Mouse (Mus musculus): ENCODE results near the gene Ifnb1. TPM values are rescaled to one million over a fixed set of nuclear protein-coding genes. Genes with fewer than 3 reads are reported as not detected.

The Ifnb1 gene
- polyA plus RNA-seq, 1 experiment from 2014 or later: not detected

DNA sequence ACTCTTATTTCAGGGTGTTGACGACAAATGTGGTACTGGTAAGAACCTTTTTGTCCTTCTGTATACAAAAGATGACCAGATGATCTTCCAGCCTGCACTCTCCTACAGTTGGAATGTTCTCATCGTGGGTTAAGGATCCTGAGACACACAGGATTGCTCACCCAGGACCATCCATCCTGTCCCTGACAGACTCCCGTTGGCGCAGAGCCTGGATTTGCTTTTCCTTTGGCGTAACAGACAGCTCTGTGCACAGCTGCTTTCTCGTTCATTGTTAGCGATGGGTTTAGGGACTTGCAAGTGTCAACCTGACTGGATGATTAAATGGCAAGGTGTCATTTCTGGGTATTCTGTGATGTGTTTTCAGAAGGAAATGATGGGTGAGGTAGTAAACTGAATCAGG lies 14.1 kb upstream of the Ifnb1 start:
- Histone ChIP-seq H3K4me3 (ENCODE audit: low read depth, low read length) (no peak overlapping the region), H3K27me3 (ENCODE audit: control insufficient read depth, insufficient read depth, low read length) (no peaks in the 10 kb centered on the region), H3K9me3 (ENCODE audit: control insufficient read depth, low read depth, low read length) (no peaks in the 10 kb centered on the region), H3K4me1 (ENCODE audit: control insufficient read depth, insufficient read depth, low read length) (0 out of 2 replicates have a peak, but pooled peaks cover 2% of the 10 kb centered on the region), H3K27ac (ENCODE audit: low read length) (no peak overlapping the region), H3K4me2 (replicated peaks; ENCODE audit: low read depth, low read length) (no peak overlapping the region), H3K36me3 (ENCODE audit: control insufficient read depth, insufficient read depth, low read length) (no peaks in the 10 kb centered on the region), H3K9ac (replicated peaks; ENCODE audit: low read depth, low read length) (no peak overlapping the region)
- no peak for ATAC-seq (ENCODE audit: insufficient number of reproducible peaks, insufficient read depth, low FRiP score, low read depth)
- 22% methylated on average over 7 of the region's 7 CpGs for WGBS

DNA sequence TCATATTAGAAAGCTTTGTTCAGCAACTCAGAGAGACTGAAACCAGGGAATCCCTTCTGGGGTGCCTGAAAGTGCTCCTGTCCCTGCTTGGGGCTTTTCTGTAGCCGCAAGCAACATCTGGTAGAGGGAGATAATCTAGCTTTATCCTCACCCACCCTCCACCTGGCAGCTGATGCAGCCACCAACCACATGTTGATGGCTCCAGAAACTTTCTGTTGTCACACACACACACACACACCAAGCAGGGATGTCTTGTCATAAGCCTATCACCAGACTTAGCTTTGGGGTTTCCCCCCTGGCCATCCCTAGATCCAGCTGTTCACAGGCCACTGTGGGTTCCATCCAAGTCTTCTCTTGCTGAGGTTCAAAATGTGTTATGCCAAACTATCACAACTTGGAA lies 13.2 kb upstream of the Ifnb1 start:
- H3K9me3 ChIP-seq (ENCODE audit: control insufficient read depth, low read depth, low read length): no peaks in the 10 kb centered on the region
- no peak overlapping the region for H3K9ac ChIP-seq (replicated peaks; ENCODE audit: low read depth, low read length)
- H3K4me1 ChIP-seq (ENCODE audit: control insufficient read depth, insufficient read depth, low read length): 0 out of 2 replicates have a peak, but pooled peaks cover 2% of the 10 kb centered on the region
- WGBS: 85% methylated on average over 1 of the region's 1 CpGs
- no peaks in the 10 kb centered on the region for H3K27me3 ChIP-seq (ENCODE audit: control insufficient read depth, insufficient read depth, low read length)
- no peak overlapping the region for H3K4me3 ChIP-seq (ENCODE audit: low read depth, low read length)
- no peak for ATAC-seq (ENCODE audit: insufficient number of reproducible peaks, insufficient read depth, low FRiP score, low read depth)
- H3K27ac ChIP-seq (ENCODE audit: low read length): no peak overlapping the region
- no peaks in the 10 kb centered on the region for H3K36me3 ChIP-seq (ENCODE audit: control insufficient read depth, insufficient read depth, low read length)
- no peak overlapping the region for H3K4me2 ChIP-seq (replicated peaks; ENCODE audit: low read depth, low read length)

DNA sequence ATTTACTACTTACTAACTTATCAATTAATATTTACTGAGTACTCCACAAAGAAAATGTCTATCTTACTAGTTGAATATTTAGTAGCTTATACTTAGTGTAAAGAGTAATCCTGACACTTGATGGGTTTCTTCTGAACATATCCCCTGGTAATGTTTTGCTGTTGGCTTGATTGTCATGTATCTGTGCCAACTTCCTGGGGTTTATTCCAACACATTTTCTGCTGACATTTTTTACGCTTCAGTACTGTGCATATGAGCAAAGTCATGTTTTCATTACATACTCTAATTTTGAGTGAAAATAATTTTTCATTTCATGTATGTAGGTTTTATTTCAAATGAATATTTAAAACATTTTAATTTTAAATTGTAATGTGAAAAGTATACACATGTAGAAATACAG lies 12.3 kb upstream of the Ifnb1 start:
- no peaks in the 10 kb centered on the region for H3K9me3 ChIP-seq (ENCODE audit: control insufficient read depth, low read depth, low read length)
- no peak overlapping the region for H3K27ac ChIP-seq (ENCODE audit: low read length)
- no peaks in the 10 kb centered on the region for H3K27me3 ChIP-seq (ENCODE audit: control insufficient read depth, insufficient read depth, low read length)
- WGBS: 81% methylated on average over 1 of the region's 1 CpGs
- H3K4me1 ChIP-seq (ENCODE audit: control insufficient read depth, insufficient read depth, low read length): 0 out of 2 replicates have a peak, but pooled peaks cover 2% of the 10 kb centered on the region
- H3K36me3 ChIP-seq (ENCODE audit: control insufficient read depth, insufficient read depth, low read length): no peaks in the 10 kb centered on the region
- H3K4me2 ChIP-seq (replicated peaks; ENCODE audit: low read depth, low read length): no peak overlapping the region
- H3K9ac ChIP-seq (replicated peaks; ENCODE audit: low read depth, low read length): no peak overlapping the region
- ATAC-seq (ENCODE audit: insufficient number of reproducible peaks, insufficient read depth, low FRiP score, low read depth): no peak
- H3K4me3 ChIP-seq (ENCODE audit: low read depth, low read length): no peak overlapping the region

- WGBS: 87% methylated on average over 2 of the region's 2 CpGs
- Histone ChIP-seq H3K4me2 (replicated peaks; ENCODE audit: low read depth, low read length) (no peak overlapping the region), H3K36me3 (ENCODE audit: control insufficient read depth, insufficient read depth, low read length) (no peaks in the 10 kb centered on the region), H3K27me3 (ENCODE audit: control insufficient read depth, insufficient read depth, low read length) (no peaks in the 10 kb centered on the region), H3K9ac (replicated peaks; ENCODE audit: low read depth, low read length) (no peak overlapping the region), H3K4me1 (ENCODE audit: control insufficient read depth, insufficient read depth, low read length) (0 out of 2 replicates have a peak, but pooled peaks cover 2% of the 10 kb centered on the region), H3K27ac (ENCODE audit: low read length) (no peak overlapping the region), H3K9me3 (ENCODE audit: control insufficient read depth, low read depth, low read length) (no peaks in the 10 kb centered on the region), H3K4me3 (ENCODE audit: low read depth, low read length) (no peak overlapping the region)
- ATAC-seq (ENCODE audit: insufficient number of reproducible peaks, insufficient read depth, low FRiP score, low read depth): no peak
These were observed 10.9 kb upstream of the Ifnb1 start for GRCm38 (mm10) chr4:88533499-88533898.

GRCm38 (mm10) chr4:88530892-88531291 lies 8.3 kb upstream of the Ifnb1 start:
- no peak overlapping the region for H3K4me2 ChIP-seq (replicated peaks; ENCODE audit: low read depth, low read length)
- no peak for ATAC-seq (ENCODE audit: insufficient number of reproducible peaks, insufficient read depth, low FRiP score, low read depth)
- 71% methylated on average over 2 of the region's 2 CpGs for WGBS

DNA sequence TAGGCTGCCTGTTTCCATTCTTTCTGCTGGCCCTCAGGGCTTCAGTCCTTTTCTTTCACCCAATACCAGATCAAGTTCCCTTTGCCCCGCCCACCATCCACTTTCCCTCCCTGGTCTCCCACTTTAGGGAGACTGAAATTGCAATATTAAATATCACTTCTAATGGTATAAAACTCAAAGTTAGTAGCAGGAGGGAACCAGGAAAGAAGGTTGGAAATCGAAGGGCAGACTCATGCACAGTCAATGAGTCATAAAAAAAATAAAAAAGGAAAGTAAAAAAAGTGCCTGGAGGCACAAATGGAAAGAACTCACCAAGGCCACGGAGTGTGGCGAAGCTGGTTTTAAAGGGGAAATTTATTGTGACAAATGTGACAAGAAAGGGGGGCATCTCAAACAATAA lies 7.7 kb upstream of the Ifnb1 start:
- 65% methylated on average over 4 of the region's 4 CpGs for WGBS
- Histone ChIP-seq H3K9me3 (ENCODE audit: control insufficient read depth, low read depth, low read length) (no peaks in the 10 kb centered on the region), H3K27me3 (ENCODE audit: control insufficient read depth, insufficient read depth, low read length) (no peaks in the 10 kb centered on the region), H3K4me3 (ENCODE audit: low read depth, low read length) (no peak overlapping the region), H3K9ac (replicated peaks; ENCODE audit: low read depth, low read length) (no peak overlapping the region), H3K27ac (ENCODE audit: low read length) (no peak overlapping the region), H3K4me2 (replicated peaks; ENCODE audit: low read depth, low read length) (no peak overlapping the region), H3K4me1 (ENCODE audit: control insufficient read depth, insufficient read depth, low read length) (no peaks in the 10 kb centered on the region), H3K36me3 (ENCODE audit: control insufficient read depth, insufficient read depth, low read length) (no peaks in the 10 kb centered on the region)
- no peak for ATAC-seq (ENCODE audit: insufficient number of reproducible peaks, insufficient read depth, low FRiP score, low read depth)

More at GRCm38 (mm10) chr4:88530892-88531291, 8.3 kb upstream of the Ifnb1 start:
- Histone ChIP-seq H3K27me3 (ENCODE audit: control insufficient read depth, insufficient read depth, low read length) (no peaks in the 10 kb centered on the region), H3K4me3 (ENCODE audit: low read depth, low read length) (no peak overlapping the region), H3K4me1 (ENCODE audit: control insufficient read depth, insufficient read depth, low read length) (no peaks in the 10 kb centered on the region), H3K36me3 (ENCODE audit: control insufficient read depth, insufficient read depth, low read length) (no peaks in the 10 kb centered on the region), H3K9ac (replicated peaks; ENCODE audit: low read depth, low read length) (no peak overlapping the region), H3K9me3 (ENCODE audit: control insufficient read depth, low read depth, low read length) (no peaks in the 10 kb centered on the region), H3K27ac (ENCODE audit: low read length) (no peak overlapping the region)

- Histone ChIP-seq H3K9ac (replicated peaks; ENCODE audit: low read depth, low read length) (no peak overlapping the region), H3K4me2 (replicated peaks; ENCODE audit: low read depth, low read length) (no peak overlapping the region), H3K36me3 (ENCODE audit: control insufficient read depth, insufficient read depth, low read length) (no peaks in the 10 kb centered on the region), H3K27me3 (ENCODE audit: control insufficient read depth, insufficient read depth, low read length) (no peaks in the 10 kb centered on the region), H3K9me3 (ENCODE audit: control insufficient read depth, low read depth, low read length) (no peaks in the 10 kb centered on the region), H3K4me1 (ENCODE audit: control insufficient read depth, insufficient read depth, low read length) (no peaks in the 10 kb centered on the region), H3K27ac (ENCODE audit: low read length) (no peak overlapping the region), H3K4me3 (ENCODE audit: low read depth, low read length) (no peak overlapping the region)
- ATAC-seq (ENCODE audit: insufficient number of reproducible peaks, insufficient read depth, low FRiP score, low read depth): no peak
- 83% methylated on average over 5 of the region's 5 CpGs for WGBS
These were observed 3.9 kb upstream of the Ifnb1 start for GRCm38 (mm10) chr4:88526379-88527049.

GRCm38 (mm10) chr4:88525393-88525792 lies 2.8 kb upstream of the Ifnb1 start:
- no peaks in the 10 kb centered on the region for H3K9me3 ChIP-seq (ENCODE audit: control insufficient read depth, low read depth, low read length)
- no peaks in the 10 kb centered on the region for H3K36me3 ChIP-seq (ENCODE audit: control insufficient read depth, insufficient read depth, low read length)
- no peak overlapping the region for H3K4me3 ChIP-seq (ENCODE audit: low read depth, low read length)
- no peaks in the 10 kb centered on the region for H3K27me3 ChIP-seq (ENCODE audit: control insufficient read depth, insufficient read depth, low read length)
- no peak overlapping the region for H3K4me2 ChIP-seq (replicated peaks; ENCODE audit: low read depth, low read length)
- no peak overlapping the region for H3K27ac ChIP-seq (ENCODE audit: low read length)
- no peak for ATAC-seq (ENCODE audit: insufficient number of reproducible peaks, insufficient read depth, low FRiP score, low read depth)
- H3K4me1 ChIP-seq (ENCODE audit: control insufficient read depth, insufficient read depth, low read length): no peaks in the 10 kb centered on the region
- no peak overlapping the region for H3K9ac ChIP-seq (replicated peaks; ENCODE audit: low read depth, low read length)
- WGBS: 87% methylated on average over 3 of the region's 3 CpGs

DNA sequence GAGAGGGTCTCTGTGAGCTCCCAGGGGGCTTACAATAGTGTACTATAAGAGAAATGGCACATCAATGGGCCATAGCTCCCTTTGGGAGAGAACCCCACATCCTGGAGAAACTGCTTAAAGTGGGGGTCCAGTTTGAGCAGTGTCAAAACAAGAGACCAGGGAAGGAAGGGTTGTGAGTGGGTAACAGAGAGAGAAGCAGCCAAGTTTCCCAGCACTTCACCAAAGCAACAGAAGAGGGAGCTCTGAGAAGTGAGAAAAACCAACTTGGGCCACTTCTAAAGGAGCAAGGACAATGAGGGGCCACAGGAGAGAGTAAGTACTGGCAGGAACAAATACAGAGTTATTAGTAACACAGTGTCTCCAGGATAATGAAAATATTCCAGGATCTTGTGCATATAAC lies 667 bp upstream of the Ifnb1 start:
- H3K4me2 ChIP-seq (replicated peaks; ENCODE audit: low read depth, low read length): no peak overlapping the region
- H3K27me3 ChIP-seq (ENCODE audit: control insufficient read depth, insufficient read depth, low read length): no peaks in the 10 kb centered on the region
- H3K4me1 ChIP-seq (ENCODE audit: control insufficient read depth, insufficient read depth, low read length): no peaks in the 10 kb centered on the region
- no peak for ATAC-seq (ENCODE audit: insufficient number of reproducible peaks, insufficient read depth, low FRiP score, low read depth)
- H3K4me3 ChIP-seq (ENCODE audit: low read depth, low read length): no peak overlapping the region
- H3K36me3 ChIP-seq (ENCODE audit: control insufficient read depth, insufficient read depth, low read length): no peaks in the 10 kb centered on the region
- H3K27ac ChIP-seq (ENCODE audit: low read length): no peak overlapping the region
- no peaks in the 10 kb centered on the region for H3K9me3 ChIP-seq (ENCODE audit: control insufficient read depth, low read depth, low read length)
- H3K9ac ChIP-seq (replicated peaks; ENCODE audit: low read depth, low read length): no peak overlapping the region

Data from stomach, embryonic 14.5 days (tissue).